Mouse (Mus musculus): ENCODE measurements at regions not wholly inside any gene's neighbourhood (a gene's known extent, or its start where the extent isn't known, plus 50 kb on each side); places are given as distances from the start of the nearest gene placed in this dataset.

- peak; percentile 96 for TF ChIP-seq CTCF (IDR thresholded peaks at IDR 0.05; ENCODE audit: low read depth)
- no peak for TF ChIP-seq EP300 (IDR thresholded peaks at IDR 0.05; ENCODE audit: low read depth)
These were observed 86.4 kb upstream of the Chd2 start for GRCm38 (mm10) chr7:73628071-73628470.

Data from heart, postnatal 0 days (tissue).